Mouse (Mus musculus): ENCODE data around the gene Klf12.

Gene Klf12

GRCm38 (mm10) chr14:100132479-100132878 is 152.0 kb downstream of the Klf12 start:
- DNase-seq, result no peak

GRCm38 (mm10) chr14:100126126-100126525 is 158.4 kb downstream of the Klf12 start:
- no peak for DNase-seq

- no peak for DNase-seq
Observed at GRCm38 (mm10) chr14:100121075-100121474, 163.4 kb downstream of the Klf12 start.

GRCm38 (mm10) chr14:100119866-100120265 is 164.6 kb downstream of the Klf12 start:
- no peak for DNase-seq

GRCm38 (mm10) chr14:100113419-100113818 is 171.1 kb downstream of the Klf12 start:
- DNase-seq, result no peak

GRCm38 (mm10) chr14:100111735-100112134 is 172.7 kb downstream of the Klf12 start:
- no peak for DNase-seq

GRCm38 (mm10) chr14:100109563-100109962 is 174.9 kb downstream of the Klf12 start:
- DNase-seq, result no peak

GRCm38 (mm10) chr14:100105570-100105969 is 178.9 kb downstream of the Klf12 start:
- no peak for DNase-seq

GRCm38 (mm10) chr14:100104818-100105217 is 179.7 kb downstream of the Klf12 start:
- DNase-seq, result no peak

GRCm38 (mm10) chr14:100103818-100104217 is 180.7 kb downstream of the Klf12 start:
- no peak for DNase-seq

- no peak for DNase-seq
Observed at GRCm38 (mm10) chr14:100097208-100098189, 187.0 kb downstream of the Klf12 start.

- no peak for DNase-seq
Observed at GRCm38 (mm10) chr14:100095730-100096129, 188.7 kb downstream of the Klf12 start.

- no peak for DNase-seq
Observed at GRCm38 (mm10) chr14:100090517-100090916, 194.0 kb downstream of the Klf12 start.

- DNase-seq, result no peak
Observed at GRCm38 (mm10) chr14:100079620-100080019, 204.9 kb downstream of the Klf12 start.

GRCm38 (mm10) chr14:100072431-100073195 is 211.9 kb downstream of the Klf12 start:
- no peak for DNase-seq

- no peak for DNase-seq
Observed at GRCm38 (mm10) chr14:100069543-100070090, 214.9 kb downstream of the Klf12 start.

- no peak for DNase-seq
Observed at GRCm38 (mm10) chr14:100068715-100069114, 215.8 kb downstream of the Klf12 start.

GRCm38 (mm10) chr14:100062516-100062915 is 222.0 kb downstream of the Klf12 start:
- DNase-seq, result no peak

- no peak for DNase-seq
Observed at GRCm38 (mm10) chr14:100054150-100054549, 230.3 kb downstream of the Klf12 start.

- DNase-seq, result no peak
Observed at GRCm38 (mm10) chr14:100053456-100053855, 231.0 kb downstream of the Klf12 start.

GRCm38 (mm10) chr14:100052876-100053275 is 231.6 kb downstream of the Klf12 start:
- no peak for DNase-seq

GRCm38 (mm10) chr14:100045431-100045830 is 239.0 kb downstream of the Klf12 start:
- DNase-seq, result no peak

- no peak for DNase-seq
Observed at GRCm38 (mm10) chr14:100041823-100042222, 242.7 kb downstream of the Klf12 start.
